Mouse (Mus musculus): ENCODE measurements at regions not wholly inside any gene's neighbourhood (a gene's known extent, or its start where the extent isn't known, plus 50 kb on each side); places are given as distances from the start of the nearest gene placed in this dataset.

GRCm38 (mm10) chr17:88191930-88192807, 127.1 kb upstream of the Fbxo11 start:
- no peak for DNase-seq
- intact Hi-C loops (cut with DNase I), result no loop called here
- Histone ChIP-seq H3K4me3 (no peak overlapping the region), H3K27ac (no peak overlapping the region)
- TF ChIP-seq CTCF (IDR thresholded peaks at IDR 0.05), result no peak

- H3K4me3 ChIP-seq, result no peak overlapping the region
- intact Hi-C loops (cut with DNase I), result no loop called here
- no peak for DNase-seq
- no peak for TF ChIP-seq CTCF (IDR thresholded peaks at IDR 0.05)
- no peak overlapping the region for H3K27ac ChIP-seq
Observed at GRCm38 (mm10) chr17:88194693-88195092, 129.6 kb upstream of the Fbxo11 start.

- peak; percentile 67 for DNase-seq
- TF ChIP-seq CTCF (IDR thresholded peaks at IDR 0.05), result no peak
- intact Hi-C loops (cut with DNase I), result no loop called here
- no peak overlapping the region for H3K27ac ChIP-seq
- no peak overlapping the region for H3K4me3 ChIP-seq
Observed at GRCm38 (mm10) chr17:88195303-88195702, 130.2 kb upstream of the Fbxo11 start.

GRCm38 (mm10) chr17:88195893-88196292, 130.8 kb upstream of the Fbxo11 start:
- intact Hi-C loops (cut with DNase I), result no loop called here
- Histone ChIP-seq H3K27ac (peak overlapping the region; percentile 25), H3K4me3 (no peak overlapping the region)
- TF ChIP-seq CTCF (IDR thresholded peaks at IDR 0.05), result no peak
- DNase-seq, result no peak

GRCm38 (mm10) chr17:88196322-88196721, 131.2 kb upstream of the Fbxo11 start:
- intact Hi-C loops (cut with DNase I), result no loop called here
- H3K27ac ChIP-seq, result peak overlapping the region; percentile 25
- no peak for TF ChIP-seq CTCF (IDR thresholded peaks at IDR 0.05)

GRCm38 (mm10) chr17:88197381-88197780, 132.3 kb upstream of the Fbxo11 start:
- no peak for TF ChIP-seq CTCF (IDR thresholded peaks at IDR 0.05)
- H3K27ac ChIP-seq, result no peak overlapping the region
- no peak overlapping the region for H3K4me3 ChIP-seq
- DNase-seq, result peak; percentile 65
- intact Hi-C loops (cut with DNase I), result no loop called here

More at GRCm38 (mm10) chr17:88196322-88196721, 131.2 kb upstream of the Fbxo11 start:
- H3K4me3 ChIP-seq, result no peak overlapping the region
- DNase-seq, result no peak

- Histone ChIP-seq H3K4me3 (no peak overlapping the region), H3K27ac (peak overlapping the region; percentile 67)
- no peak for TF ChIP-seq CTCF (IDR thresholded peaks at IDR 0.05)
- DNase-seq, result no peak
- intact Hi-C loops (cut with DNase I), result no loop called here
Observed at GRCm38 (mm10) chr17:88201249-88201970, 136.3 kb upstream of the Fbxo11 start.

- no peak overlapping the region for H3K4me3 ChIP-seq
- DNase-seq, result no peak
- no peak for TF ChIP-seq CTCF (IDR thresholded peaks at IDR 0.05)
- H3K27ac ChIP-seq, result peak overlapping the region; percentile 67; the same call in 1 of the 2 replicates
- intact Hi-C loops (cut with DNase I), result no loop called here
Observed at GRCm38 (mm10) chr17:88202214-88202613, 137.1 kb upstream of the Fbxo11 start.

- intact Hi-C loops (cut with DNase I), result no loop called here
- H3K27ac ChIP-seq, result no peak overlapping the region
- no peak for DNase-seq
- H3K4me3 ChIP-seq, result no peak overlapping the region
- no peak for TF ChIP-seq CTCF (IDR thresholded peaks at IDR 0.05)
Observed at GRCm38 (mm10) chr17:88209565-88209964, 144.5 kb upstream of the Fbxo11 start.

GRCm38 (mm10) chr17:88212121-88212520, 147.0 kb upstream of the Fbxo11 start:
- intact Hi-C loops (cut with DNase I), result no loop called here
- Histone ChIP-seq H3K27ac (no peak overlapping the region), H3K4me3 (no peak overlapping the region)
- TF ChIP-seq CTCF (IDR thresholded peaks at IDR 0.05), result no peak
- DNase-seq, result no peak

GRCm38 (mm10) chr17:88214746-88215145, 149.7 kb upstream of the Fbxo11 start:
- Histone ChIP-seq H3K27ac (peak overlapping the region; percentile 65), H3K4me3 (no peak overlapping the region)
- intact Hi-C loops (cut with DNase I), result no loop called here
- no peak for TF ChIP-seq CTCF (IDR thresholded peaks at IDR 0.05)
- peak; percentile 47 for DNase-seq

- DNase-seq, result no peak
- H3K4me3 ChIP-seq, result no peak overlapping the region
- H3K27ac ChIP-seq, result no peak overlapping the region
- intact Hi-C loops (cut with DNase I), result no loop called here
- no peak for TF ChIP-seq CTCF (IDR thresholded peaks at IDR 0.05)
Observed at GRCm38 (mm10) chr17:88222379-88222955, 157.4 kb upstream of the Fbxo11 start.

GRCm38 (mm10) chr17:88240476-88240875, 175.4 kb upstream of the Fbxo11 start:
- H3K27ac ChIP-seq, result no peak overlapping the region
- no peak overlapping the region for H3K4me3 ChIP-seq
- intact Hi-C loops (cut with DNase I), result no loop called here
- TF ChIP-seq CTCF (IDR thresholded peaks at IDR 0.05), result no peak
- DNase-seq, result no peak

Measured in gastrocnemius, adult 2 months (tissue).